Mouse (Mus musculus) lung, postnatal 14 days (tissue): ENCODE measurements around the gene Specc1.
"Not testable (repeated sequence)": the region's sequence is repeated elsewhere in the genome, so short reads cannot be mapped to it uniquely, and the experiment has no call there.

Experiments
- DNase-seq: peaks from one replicate; pipeline ENCODE4 v3.0.0; 2021

Specc1 gene

GRCm38 (mm10) chr11:61956572-61957295, at the start of gene Specc1:
Specc1 (plus strand) TSS chr11:61956763.
- DNase-seq, result peak; percentile 93

GRCm38 (mm10) chr11:61908315-61908714, 48.2 kb upstream of the Specc1 start:
- DNase-seq, result no peak

GRCm38 (mm10) chr11:61919702-61920101, 36.9 kb upstream of the Specc1 start:
- DNase-seq, result no peak

GRCm38 (mm10) chr11:61923309-61923708, 33.3 kb upstream of the Specc1 start:
- no peak for DNase-seq

GRCm38 (mm10) chr11:61929323-61930097, 27.1 kb upstream of the Specc1 start:
- DNase-seq, result no peak

- peak; percentile 95 for DNase-seq
Observed at GRCm38 (mm10) chr11:61930098-61930517, 26.5 kb upstream of the Specc1 start, which contains the start of gene Akap10. Akap10 (minus strand) TSS chr11:61930252.

- no peak for DNase-seq
Observed at GRCm38 (mm10) chr11:61930640-61931586, 25.6 kb upstream of the Specc1 start.

- no peak for DNase-seq
Observed at GRCm38 (mm10) chr11:61937761-61938160, 18.8 kb upstream of the Specc1 start.

GRCm38 (mm10) chr11:61942903-61943302, 13.7 kb upstream of the Specc1 start:
- no peak for DNase-seq

- no peak for DNase-seq
Observed at GRCm38 (mm10) chr11:61944417-61944816, 12.1 kb upstream of the Specc1 start.

GRCm38 (mm10) chr11:61946608-61947007, 10.0 kb upstream of the Specc1 start:
- no peak for DNase-seq

GRCm38 (mm10) chr11:61949315-61949714, 7.2 kb upstream of the Specc1 start:
- DNase-seq, result peak; percentile 64

- DNase-seq, result peak; percentile 91
Observed at GRCm38 (mm10) chr11:61950632-61951031, 5.9 kb upstream of the Specc1 start.

GRCm38 (mm10) chr11:61955136-61955535, 1.4 kb upstream of the Specc1 start:
- no peak for DNase-seq

GRCm38 (mm10) chr11:61955951-61956350, 612 bp upstream of the Specc1 start:
- DNase-seq, result no peak

- DNase-seq, result no peak
Observed at GRCm38 (mm10) chr11:61957296-61957813, 792 bp downstream of the Specc1 start.

- not testable (repeated sequence) for DNase-seq
Observed at GRCm38 (mm10) chr11:61958706-61959105, 2.1 kb downstream of the Specc1 start.

GRCm38 (mm10) chr11:61960096-61960495, 3.5 kb downstream of the Specc1 start:
- no peak for DNase-seq

- DNase-seq, result no peak
Observed at GRCm38 (mm10) chr11:61962684-61963083, 6.1 kb downstream of the Specc1 start.

GRCm38 (mm10) chr11:61963193-61963592, 6.6 kb downstream of the Specc1 start:
- DNase-seq, result no peak

GRCm38 (mm10) chr11:61964611-61965010, 8.0 kb downstream of the Specc1 start:
- DNase-seq, result no peak

GRCm38 (mm10) chr11:61967034-61967433, 10.5 kb downstream of the Specc1 start:
- DNase-seq, result no peak

GRCm38 (mm10) chr11:61968875-61969274, 12.3 kb downstream of the Specc1 start:
- no peak for DNase-seq
